Mouse (Mus musculus) CD4-positive, CD25-positive, alpha-beta regulatory T cell, adult 2 months (primary cell): ENCODE data around the gene Ptprb.

ENCODE experiments used
- DNase-seq: peaks from one replicate; pipeline ENCODE4 v3.0.0-alpha.2; 2012; ENCODE audit warnings: low read depth, low spot score

The Ptprb gene

DNA sequence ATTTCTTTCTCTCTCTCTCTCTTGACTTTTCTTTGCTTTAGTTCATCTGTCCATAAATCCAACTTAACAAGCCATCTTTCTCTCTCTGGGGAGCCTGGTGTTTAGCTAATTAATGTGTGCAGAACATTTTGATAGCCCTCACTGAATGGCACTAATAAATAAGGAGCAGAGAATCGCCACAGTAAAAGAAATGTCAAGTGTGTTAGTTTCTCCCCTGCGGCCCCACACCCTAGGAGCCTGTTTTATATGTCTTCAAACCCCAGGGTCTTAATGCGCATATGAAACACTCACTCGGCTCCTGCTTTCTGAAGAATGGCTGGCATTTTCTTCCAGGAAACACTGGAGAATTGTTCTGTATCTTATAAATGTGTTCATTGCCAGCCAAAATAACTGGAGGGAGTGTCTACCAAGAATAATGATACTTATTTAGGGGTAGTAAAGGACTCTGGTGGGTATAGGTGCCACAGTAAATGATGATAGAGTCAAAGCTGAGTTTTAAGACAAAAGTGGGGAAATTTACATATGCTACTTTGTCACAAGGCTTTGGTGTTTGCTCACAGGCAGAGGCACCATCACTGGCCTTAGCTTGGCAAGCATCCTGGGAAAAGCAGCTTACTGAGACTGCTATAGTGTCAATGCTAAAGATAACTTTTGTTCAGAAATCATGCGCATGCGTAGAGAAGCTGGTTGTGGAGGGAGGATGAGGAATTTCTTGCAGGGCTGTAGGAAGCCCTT, 95.8 kb downstream of the Ptprb start:
- DNase-seq, result no peak

GRCm38 (mm10) chr10:116374111-116374510, 98.8 kb downstream of the Ptprb start:
- no peak for DNase-seq

- no peak for DNase-seq
Observed at GRCm38 (mm10) chr10:116376853-116377252, 101.5 kb downstream of the Ptprb start.

- DNase-seq, result no peak
Observed at GRCm38 (mm10) chr10:116382826-116383685, 107.7 kb downstream of the Ptprb start.

DNA sequence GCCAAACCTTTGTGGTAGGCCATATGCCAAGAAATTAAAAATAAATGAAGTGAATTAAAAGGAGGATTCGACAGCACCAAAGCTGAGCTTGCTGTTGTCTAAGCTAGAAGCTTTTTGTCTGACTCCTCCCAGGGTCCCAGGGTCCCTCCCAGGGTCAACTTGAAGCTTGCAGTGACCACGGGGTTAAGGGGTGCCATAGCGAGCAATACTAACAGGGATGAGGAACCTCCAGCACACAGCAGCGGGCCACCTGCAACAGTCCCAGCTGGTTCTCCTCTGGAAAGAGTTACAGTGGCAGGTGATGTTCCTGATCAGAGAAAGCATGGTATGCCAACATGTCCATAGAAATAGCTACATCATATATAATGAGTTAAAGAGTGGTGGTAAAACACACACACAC, 109.1 kb downstream of the Ptprb start:
- no peak for DNase-seq

DNA sequence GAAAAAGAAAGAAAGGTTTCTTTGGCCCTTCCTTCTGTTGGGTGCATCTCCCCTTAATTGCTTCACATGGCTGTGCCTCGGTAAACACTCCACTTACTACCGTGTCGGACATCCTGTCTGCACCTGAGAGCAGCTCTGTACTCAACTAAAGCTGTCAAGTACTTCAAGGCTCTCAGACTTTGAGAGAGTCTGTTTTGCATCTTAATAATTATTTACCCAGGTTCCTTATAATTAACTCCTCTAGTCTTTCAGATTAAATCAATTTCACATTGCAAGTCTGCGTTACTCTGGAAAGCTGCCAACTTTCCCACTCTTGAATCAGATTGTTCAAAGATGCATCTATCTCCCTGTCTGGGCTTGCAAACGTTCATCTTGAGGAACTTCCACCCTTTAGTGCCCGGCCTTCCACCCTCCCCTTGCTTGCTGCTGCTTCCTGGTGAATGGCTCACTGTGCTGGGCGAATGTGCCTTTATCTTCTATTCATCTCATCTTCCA, 111.1 kb downstream of the Ptprb start:
- DNase-seq, result no peak

GRCm38 (mm10) chr10:116388840-116389239, 113.5 kb downstream of the Ptprb start:
- DNase-seq, result no peak

DNA sequence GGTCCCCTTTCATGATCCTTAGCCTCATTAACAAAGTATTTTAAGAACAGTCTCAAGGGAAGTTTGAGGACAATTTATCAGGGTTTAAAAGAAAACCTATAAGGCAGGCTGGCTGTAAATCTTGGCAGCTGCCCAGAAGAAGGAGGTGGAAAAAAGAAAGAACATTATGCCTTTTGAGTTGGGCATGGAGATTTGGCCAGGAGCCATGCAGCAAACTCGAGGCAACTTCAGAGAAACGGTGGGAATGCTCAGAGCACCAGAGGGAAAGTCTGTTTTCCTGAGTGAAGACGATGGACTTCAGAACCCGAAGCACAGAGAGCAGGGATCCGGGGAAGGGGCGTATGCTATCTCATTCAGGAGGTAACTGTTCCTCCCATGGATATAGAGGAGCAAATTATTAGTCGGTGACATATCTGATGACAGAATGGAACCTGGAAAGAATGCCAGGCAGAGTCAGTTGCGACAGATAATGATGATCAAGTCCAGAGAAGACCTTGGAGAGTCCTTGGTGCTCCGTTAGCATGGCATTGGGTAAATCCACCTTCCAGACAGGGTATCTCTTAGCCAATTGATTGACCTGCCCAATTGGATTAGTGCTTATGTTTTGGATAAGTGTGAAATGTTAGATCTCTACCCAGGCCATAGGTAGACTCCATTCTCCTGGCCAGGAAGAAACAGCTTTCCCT, 118.6 kb downstream of the Ptprb start:
- DNase-seq, result no peak

- DNase-seq, result no peak
Observed at GRCm38 (mm10) chr10:116394585-116394984, 119.3 kb downstream of the Ptprb start.

DNA sequence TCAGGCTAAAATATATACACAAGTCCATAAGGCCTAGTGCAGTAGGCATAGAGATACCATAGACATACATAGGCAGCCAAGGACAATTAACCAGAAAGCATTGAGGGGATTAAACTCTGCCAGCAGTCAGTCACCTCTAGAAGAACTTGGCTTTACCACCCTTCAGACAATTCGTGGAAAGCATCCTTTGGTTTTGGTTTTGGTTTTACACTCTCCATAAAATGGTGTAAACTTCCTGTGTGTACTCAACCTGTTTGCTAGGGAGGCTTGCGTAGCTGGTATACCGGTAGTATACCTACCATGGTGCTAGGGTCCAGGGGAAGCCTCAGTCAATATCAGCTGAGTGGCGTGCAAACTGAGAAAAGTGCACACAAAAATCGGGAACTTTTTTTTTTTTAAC, 121.0 kb downstream of the Ptprb start:
- peak; percentile 9 for DNase-seq

DNA sequence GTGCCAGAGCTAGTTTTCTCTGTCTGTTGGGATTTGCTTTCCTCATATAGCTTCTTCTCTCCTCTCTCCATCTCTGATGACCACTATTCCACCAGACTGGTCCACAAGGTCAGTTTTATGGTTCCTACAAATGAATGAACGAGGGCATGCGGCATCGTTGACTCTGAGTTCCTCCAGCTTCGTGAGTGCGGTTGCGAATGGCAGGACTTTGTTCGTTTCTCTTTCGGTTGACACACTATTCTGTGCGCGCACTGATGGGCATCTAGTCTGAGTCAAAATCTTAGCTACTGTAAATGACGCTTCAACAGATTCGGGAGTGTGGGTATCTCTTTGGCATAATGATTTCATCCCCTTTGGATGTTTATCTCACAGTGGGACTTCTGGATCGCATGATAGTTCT, 121.6 kb downstream of the Ptprb start:
- DNase-seq, result peak; percentile 14

- peak; percentile 44 for DNase-seq
Observed at GRCm38 (mm10) chr10:116397573-116397972, 122.2 kb downstream of the Ptprb start.

DNA sequence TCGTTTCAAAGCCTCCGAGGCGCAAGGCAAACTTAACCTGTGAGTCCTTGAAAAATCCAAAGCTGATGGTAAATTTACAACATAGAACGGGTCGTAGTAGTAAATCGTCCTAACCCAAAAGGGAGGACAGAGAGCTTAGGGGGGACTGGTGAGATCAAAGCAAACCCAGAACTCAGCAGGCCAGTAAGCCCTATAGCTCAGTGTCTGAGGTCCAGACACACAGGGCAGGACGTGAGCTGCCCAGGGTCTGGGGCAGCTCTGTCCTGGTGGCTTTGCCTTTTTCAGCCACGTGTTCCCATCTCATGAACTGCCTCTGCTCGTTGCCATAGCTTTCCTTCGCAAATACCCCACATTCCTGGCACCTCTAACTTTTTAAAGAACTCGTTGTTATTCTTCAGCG, 122.7 kb downstream of the Ptprb start:
- no peak for DNase-seq

DNA sequence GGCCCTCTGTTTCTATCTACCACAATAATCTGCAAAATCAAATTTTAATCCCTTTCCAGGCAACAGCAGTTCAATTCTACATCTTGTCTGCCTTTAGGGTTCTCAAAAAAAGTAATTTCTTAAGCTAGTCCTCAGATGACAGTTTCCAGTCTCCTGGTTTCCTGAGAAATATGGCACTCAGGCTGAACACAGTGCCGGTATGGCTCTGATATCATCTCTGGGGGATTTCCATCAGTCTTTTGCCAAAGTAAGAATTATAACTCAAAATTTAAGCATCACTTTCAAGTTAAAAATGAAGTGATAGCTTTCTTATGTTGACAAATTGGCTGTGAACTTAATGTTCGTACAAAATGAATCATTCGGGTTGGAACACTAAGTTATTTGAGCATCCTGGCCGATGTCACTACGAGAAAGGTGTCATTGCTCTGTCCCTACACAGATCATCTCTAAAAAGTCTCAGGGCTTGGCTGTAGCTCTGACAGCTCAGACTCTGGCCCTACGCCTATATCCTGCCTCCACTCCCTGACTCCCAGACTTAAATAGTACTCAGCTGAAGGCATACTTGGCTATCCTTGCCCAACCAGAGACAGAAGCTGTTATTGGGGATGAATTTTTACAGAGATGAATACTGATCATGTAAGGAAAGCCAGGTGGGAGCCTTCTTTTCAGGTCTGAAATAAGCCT, 127.6 kb downstream of the Ptprb start:
- DNase-seq, result no peak

DNA sequence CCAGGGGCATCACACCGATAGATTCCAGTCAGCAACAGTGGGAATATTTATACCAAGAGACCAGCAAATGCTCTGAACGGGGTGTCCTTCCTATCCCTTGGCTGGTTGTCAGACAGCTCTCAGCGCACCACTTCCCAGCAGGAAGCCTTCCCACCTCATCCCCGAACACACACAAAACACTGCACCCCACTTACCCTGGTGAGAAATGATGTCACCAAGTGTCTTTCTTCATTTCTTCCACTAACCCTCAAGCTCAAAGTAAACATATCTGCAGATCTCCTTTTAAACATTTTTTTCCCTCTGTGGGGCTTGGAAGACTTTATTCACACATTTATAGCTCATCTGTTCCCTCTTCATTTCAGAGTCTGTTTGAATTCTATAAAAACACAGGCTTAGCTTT, 128.4 kb downstream of the Ptprb start:
- no peak for DNase-seq

DNA sequence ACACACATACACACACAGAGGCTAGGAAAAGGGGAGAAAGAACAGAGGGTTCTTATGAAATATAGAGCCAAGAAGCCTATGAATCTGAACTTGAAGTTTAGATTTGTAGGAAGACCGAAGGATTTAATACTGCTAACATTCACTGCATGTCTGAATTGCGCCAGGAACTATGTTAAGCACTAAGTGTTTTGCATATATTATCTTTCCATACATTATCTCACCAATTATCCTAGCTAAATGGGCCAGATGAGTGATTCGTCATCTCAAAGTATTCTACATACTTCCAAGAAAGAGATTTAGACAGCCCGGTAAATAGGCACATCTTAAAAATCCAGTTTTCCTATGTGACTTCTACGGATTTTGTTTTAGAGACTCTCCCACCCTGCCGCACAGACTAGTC, 129.7 kb downstream of the Ptprb start:
- no peak for DNase-seq

DNA sequence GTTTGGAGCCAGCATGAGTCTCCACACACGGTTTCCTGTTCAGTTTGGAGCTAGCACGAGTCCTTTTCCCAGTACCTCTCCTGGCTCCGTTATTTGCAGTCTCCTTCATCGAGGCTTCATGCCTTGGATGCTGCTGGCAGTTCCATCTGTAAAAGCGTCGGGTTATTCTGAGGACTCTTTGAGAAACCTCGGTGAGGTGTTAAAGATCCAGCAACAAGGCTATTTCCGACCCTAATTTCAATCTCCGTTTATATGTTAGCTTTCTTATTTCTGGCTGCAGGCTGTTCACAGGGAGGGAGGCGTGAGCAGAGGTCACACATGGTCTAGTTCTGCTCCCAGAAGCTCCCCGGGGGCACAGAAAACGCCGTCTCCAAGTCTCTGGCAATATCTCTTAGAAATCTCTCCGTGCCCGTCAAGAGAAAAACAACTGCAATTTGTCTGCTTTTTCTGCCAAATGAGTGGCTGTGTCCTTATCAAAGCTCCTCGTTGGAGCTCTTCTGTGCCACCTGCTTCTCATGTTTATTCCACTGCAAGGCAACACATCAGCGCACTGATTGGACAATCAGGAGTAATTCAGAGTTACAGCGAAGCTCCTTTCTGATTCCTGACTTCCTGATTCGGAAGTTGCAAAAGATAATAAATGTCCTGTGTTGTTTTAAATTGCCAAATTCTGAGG, 132.5 kb downstream of the Ptprb start:
- DNase-seq, result no peak

DNA sequence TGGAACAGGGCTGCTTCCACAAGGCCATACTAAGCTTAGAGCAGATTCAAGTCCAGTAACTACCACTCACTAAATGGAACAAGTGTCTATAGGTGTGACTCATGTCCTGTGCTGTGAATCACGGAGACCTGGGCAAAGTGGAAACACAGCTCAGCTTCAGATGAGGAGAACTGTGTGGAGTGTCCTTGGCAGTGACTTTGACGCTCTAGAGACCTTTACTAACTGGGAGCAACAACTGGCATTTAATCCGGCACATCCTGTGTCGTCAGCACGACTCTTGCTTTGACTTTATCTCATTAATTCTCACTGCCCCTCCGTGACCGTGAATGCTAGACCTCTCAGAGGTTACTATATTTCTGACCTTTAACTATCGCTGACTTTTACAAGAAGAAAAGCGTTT, 135.5 kb downstream of the Ptprb start:
- no peak for DNase-seq

DNA sequence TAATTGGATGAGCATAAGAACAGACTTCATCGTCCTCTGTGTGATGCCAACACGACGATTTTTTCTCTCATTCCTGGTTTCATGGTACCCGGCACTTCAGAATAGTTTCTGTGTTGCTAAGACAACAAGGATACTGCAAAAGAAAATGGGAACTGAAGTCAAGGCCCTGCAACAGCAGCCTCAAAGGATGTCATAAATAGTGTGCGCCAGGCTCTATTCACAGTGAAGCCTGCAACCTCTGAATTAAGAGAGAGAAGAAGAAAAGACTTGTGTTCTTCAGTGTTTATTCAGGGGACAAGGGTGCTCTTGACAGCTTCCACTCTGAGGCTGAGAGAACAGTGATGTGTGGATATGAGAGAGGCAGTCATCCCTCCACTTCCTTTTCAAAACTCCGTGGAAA, 140.8 kb downstream of the Ptprb start:
- no peak for DNase-seq

DNA sequence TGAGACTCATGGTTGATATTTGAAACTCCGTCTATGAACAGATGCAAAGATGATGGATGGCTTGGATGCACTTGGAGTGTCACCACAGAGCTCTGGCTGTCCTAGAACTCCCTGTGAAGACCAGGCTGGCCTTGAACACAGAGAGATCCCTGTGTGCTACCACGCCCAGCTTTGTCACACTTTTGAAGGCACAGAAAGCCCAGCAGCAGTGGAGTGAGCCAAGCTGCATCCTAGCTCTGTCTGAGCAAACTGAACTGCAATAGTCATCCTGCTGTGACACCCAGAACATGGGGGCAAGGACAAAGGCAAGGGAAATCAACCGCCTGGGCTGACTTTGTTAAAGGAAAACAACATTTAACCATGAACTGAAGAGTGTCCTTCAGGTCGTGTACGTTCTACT, 141.4 kb downstream of the Ptprb start:
- DNase-seq, result no peak

GRCm38 (mm10) chr10:116418121-116418726, 142.9 kb downstream of the Ptprb start:
- DNase-seq, result no peak
